19 mouse cellular contexts compared by ENCODE assay signal in the genomic region with DNA sequence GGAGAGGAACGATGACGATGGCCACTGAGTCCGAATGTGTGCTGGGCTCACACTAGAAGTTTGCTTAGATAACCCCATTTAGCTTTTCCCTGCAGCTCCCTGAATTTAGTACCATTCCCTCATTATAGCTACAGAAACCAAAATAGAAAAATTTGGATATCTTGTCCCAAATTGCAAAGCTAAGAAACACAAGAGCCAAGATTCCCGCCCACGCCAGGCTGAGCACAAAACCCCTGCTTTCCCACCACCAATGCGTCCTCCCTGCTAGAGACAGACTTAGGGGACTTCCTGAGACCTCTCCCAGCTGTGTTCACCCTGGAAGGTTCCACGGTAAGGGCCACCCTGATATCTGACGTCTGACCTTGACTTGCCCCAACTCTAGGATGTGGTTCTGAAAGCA.
DNase-seq lines count a peak whose midpoint lies in the region; ATAC-seq and TF ChIP-seq lines count a peak whose summit lies in the region.
"Had no signal": no experiment of that assay in that cellular context is flagged by ENCODE, and none has a peak within 500 bp of the region (broad histone marks: within the 10 kb centered on the region; RNA-seq: fewer than 3 reads in every experiment).

No protein-coding gene starts in this region.

- no peaks in the 10 kb centered on the region for H3K36me3 ChIP-seq in forebrain, embryonic 16.5 days (ENCODE audit: control insufficient read depth, insufficient read depth)
- no peaks in the 10 kb centered on the region for H3K36me3 ChIP-seq in forebrain, postnatal 0 days (ENCODE audit: insufficient read depth)
- H3K36me3 ChIP-seq: embryonic facial prominence, embryonic 12.5 days; limb, embryonic 13.5 days; liver, embryonic 15.5 days; midbrain, embryonic 10.5 days had no signal

- H3K27ac ChIP-seq in forebrain, embryonic 16.5 days (ENCODE audit: low read length): peak overlapping the region; percentile 41; the same call in 1 of the 2 replicates
- no peak overlapping the region for H3K27ac ChIP-seq in forebrain, postnatal 0 days (ENCODE audit: low read depth, low read length)
- H3K27ac ChIP-seq in layer of hippocampus, adult 2 months: peak overlapping the region; percentile 46; the same call in 1 of the 2 replicates
- H3K27ac ChIP-seq: embryonic facial prominence, embryonic 12.5 days; kidney, postnatal 0 days; limb, embryonic 13.5 days; liver, embryonic 15.5 days; stomach, postnatal 0 days had no signal

- 88% methylated on average over 8 of the region's 8 CpGs for WGBS in forebrain, embryonic 16.5 days
- 79% methylated on average over 8 of the region's 8 CpGs for WGBS in forebrain, postnatal 0 days

- H3K4me3 ChIP-seq in forebrain, embryonic 16.5 days (replicated peaks; ENCODE audit: low read length): no peak overlapping the region
- no peak overlapping the region for H3K4me3 ChIP-seq in forebrain, postnatal 0 days (ENCODE audit: low read depth, low read length)
- no peak overlapping the region for H3K4me3 ChIP-seq in layer of hippocampus, adult 2 months
- H3K4me3 ChIP-seq: embryonic facial prominence, embryonic 12.5 days; limb, embryonic 13.5 days; liver, embryonic 15.5 days; midbrain, embryonic 10.5 days had no signal

- no peak for DNase-seq in forebrain, postnatal 0 days
- no peak for DNase-seq in layer of hippocampus, adult 2 months (ENCODE audit: low spot score in 2 of 2)
- no peak for DNase-seq in layer of hippocampus, postnatal 36 days
- peak; percentile 39 to 43 for DNase-seq in frontal cortex, postnatal 14 days (ENCODE audit: low spot score in 2 of 2)
- peak; percentile 63 for DNase-seq in right cerebral cortex, adult 18-20 months
- DNase-seq in cerebellum, postnatal 36 days: no peak
- no peak for DNase-seq in c-Kit-positive CD71-positive TER-119-positive erythroid progenitor cells, embryonic 14.5 days (ENCODE audit: low spot score)
- DNase-seq: cerebellum, adult 11 months; cerebellum, postnatal 25 days; gastrocnemius, postnatal 14 days; heart, postnatal 36 days had no signal

- H3K27me3 ChIP-seq in forebrain, embryonic 16.5 days (replicated peaks; ENCODE audit: control insufficient read depth, insufficient read depth, low read length): no peaks in the 10 kb centered on the region
- H3K27me3 ChIP-seq in forebrain, postnatal 0 days (ENCODE audit: insufficient read depth, low read length): no peaks in the 10 kb centered on the region
- H3K27me3 ChIP-seq: embryonic facial prominence, embryonic 12.5 days; limb, embryonic 13.5 days; liver, embryonic 15.5 days had no signal

- H3K9ac ChIP-seq in forebrain, embryonic 16.5 days (replicated peaks; ENCODE audit: low read depth, low read length): no peak overlapping the region; the same call in 1 of the 2 replicates
- H3K9ac ChIP-seq in forebrain, postnatal 0 days: no peak overlapping the region
- H3K9ac ChIP-seq: embryonic facial prominence, embryonic 12.5 days; limb, embryonic 13.5 days; liver, embryonic 15.5 days had no signal

- no peak for ATAC-seq in forebrain, embryonic 16.5 days
- no peak for ATAC-seq in forebrain, postnatal 0 days
- ATAC-seq: intestine, postnatal 0 days had no signal

- no peak overlapping the region for H3K4me2 ChIP-seq in forebrain, embryonic 16.5 days (ENCODE audit: low read length)
- no peak overlapping the region for H3K4me2 ChIP-seq in forebrain, postnatal 0 days (ENCODE audit: low read depth)
- H3K4me2 ChIP-seq: embryonic facial prominence, embryonic 12.5 days; limb, embryonic 13.5 days; liver, embryonic 15.5 days had no signal

- H3K4me1 ChIP-seq in forebrain, embryonic 16.5 days (replicated peaks; ENCODE audit: control insufficient read depth, insufficient read depth, low read length): peaks cover 32% of the 10 kb centered on the region
- H3K4me1 ChIP-seq in forebrain, postnatal 0 days (ENCODE audit: insufficient read depth): peaks cover 11% of the 10 kb centered on the region
- H3K4me1 ChIP-seq: liver, embryonic 15.5 days had no signal

- TF ChIP-seq CTCF in forebrain, postnatal 0 days (IDR thresholded peaks at IDR 0.05; ENCODE audit: low read depth): no peak
- TF ChIP-seq CTCF in layer of hippocampus, adult 2 months (conservative IDR thresholded peaks at IDR 0.05): no peak

- no peaks in the 10 kb centered on the region for H3K9me3 ChIP-seq in forebrain, embryonic 16.5 days (ENCODE audit: control insufficient read depth, low read length)
- no peaks in the 10 kb centered on the region for H3K9me3 ChIP-seq in forebrain, postnatal 0 days (ENCODE audit: low read length)
- H3K9me3 ChIP-seq: embryonic facial prominence, embryonic 12.5 days; limb, embryonic 13.5 days; liver, embryonic 15.5 days; midbrain, embryonic 10.5 days had no signal

Comparison
In these comparisons a context has a peak if more than half of its experiments do, and no peak if none do; other contexts are left out.
1. DNase-seq: peak in frontal cortex, postnatal 14 days (2 of 2) and right cerebral cortex, adult 18-20 months (single experiment); none in forebrain, postnatal 0 days (single experiment), layer of hippocampus, adult 2 months (0 of 2), layer of hippocampus, postnatal 36 days (0 of 2), cerebellum, postnatal 36 days (0 of 2) and c-Kit-positive CD71-positive TER-119-positive erythroid progenitor cells, embryonic 14.5 days (single experiment).